Mouse (Mus musculus) embryonic facial prominence, embryonic 15.5 days (tissue): Measurements from ENCODE around the gene Acpp. TPM values are rescaled to one million over a fixed set of nuclear protein-coding genes. Genes with fewer than 3 reads are reported as not detected.

ENCODE experiments used
- ATAC-seq: fragments of 200-750 bp; cut with Nextera tagmentation; 2 replicates; pipeline ENCODE4 v1.8.0; 2017; ENCODE audit warnings: low read depth, moderate TSS enrichment; ENCODE audit not compliant: insufficient number of reproducible peaks, low FRiP score, low TSS enrichment
- H3K27ac ChIP-seq: fragments of 300-500 bp; sonication (generic); replicated peaks from 2 replicates; pipeline ENCODE4 v1.5.1; 2015; ENCODE audit warnings: mild to moderate bottlenecking, inconsistent platforms
- H3K27me3 ChIP-seq: fragments of 300-500 bp; sonication (generic); 2 replicates; pipeline ENCODE4 v1.6.1; 2015; ENCODE audit warnings: inconsistent platforms
- H3K36me3 ChIP-seq: fragments of 300-500 bp; sonication (generic); 2 replicates; pipeline ENCODE4 v1.6.1; 2015; ENCODE audit warnings: mild to moderate bottlenecking, inconsistent platforms
- H3K4me1 ChIP-seq: fragments of 300-500 bp; sonication (generic); 2 replicates; pipeline ENCODE4 v1.6.1; 2015; ENCODE audit warnings: inconsistent platforms
- H3K4me2 ChIP-seq: fragments of 300-500 bp; sonication (generic); replicated peaks from 2 replicates; pipeline ENCODE4 v1.6.1; 2015; ENCODE audit warnings: mild to moderate bottlenecking, inconsistent platforms
- H3K4me3 ChIP-seq: fragments of 300-500 bp; sonication (generic); replicated peaks from 2 replicates; pipeline ENCODE4 v1.5.1; 2015; ENCODE audit warnings: mild to moderate bottlenecking, inconsistent platforms
- H3K9ac ChIP-seq: fragments of 300-500 bp; sonication (generic); 2 replicates; pipeline ENCODE4 v1.6.1; 2015; ENCODE audit warnings: inconsistent platforms
- H3K9me3 ChIP-seq: fragments of 300-500 bp; sonication (generic); replicated peaks from 2 replicates; pipeline ENCODE4 v1.6.1; 2016; ENCODE audit warnings: inconsistent platforms
- WGBS: fragments of 180-500 bp; shearing (Covaris S2); methylation state at CpG from one replicate; pipeline ENCODE4 v1.1.7; 2015; 5-methylcytosine and 5-hydroxymethylcytosine counted together
- polyA plus RNA-seq: library from polyadenylated mRNA; unstranded; fragments of >200 nt; fragmentation: Nextera tagmentation; extraction: Ambion mirVana; gene quantifications from 2 replicates; pipeline ENCODE4 v1.2.1, GENCODE M21; 2015

Gene Acpp
- polyA plus RNA-seq, 1 experiment from 2014 or later, result 4.3 TPM

DNA sequence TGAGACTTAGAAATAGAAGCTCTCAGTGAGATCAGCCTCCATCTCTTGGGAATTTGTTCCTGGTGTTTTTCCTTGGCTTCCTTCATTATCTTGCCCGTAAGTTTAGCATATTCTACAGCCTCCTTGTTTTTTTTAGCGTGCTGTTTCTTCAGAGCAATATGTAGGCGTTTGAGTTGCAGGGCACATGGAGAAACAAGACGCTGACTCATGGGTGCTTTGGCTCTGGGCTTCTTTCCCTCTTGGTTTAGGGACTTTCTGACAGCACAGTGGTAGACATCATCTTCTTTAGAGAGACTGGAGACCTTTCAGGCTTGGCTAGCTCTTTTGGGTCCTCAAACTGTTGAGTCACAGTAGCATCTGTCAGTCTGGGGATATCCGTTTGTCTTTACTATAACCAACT is 6.6 kb upstream of the Acpp start:
- Histone ChIP-seq H3K27ac (no peak overlapping the region), H3K4me1 (no peaks in the 10 kb centered on the region), H3K36me3 (no peaks in the 10 kb centered on the region), H3K4me3 (no peak overlapping the region), H3K9me3 (no peaks in the 10 kb centered on the region), H3K4me2 (no peak overlapping the region), H3K27me3 (no peaks in the 10 kb centered on the region), H3K9ac (no peak overlapping the region)
- ATAC-seq, result no peak
- 86% methylated on average over 5 of the region's 5 CpGs for WGBS

DNA sequence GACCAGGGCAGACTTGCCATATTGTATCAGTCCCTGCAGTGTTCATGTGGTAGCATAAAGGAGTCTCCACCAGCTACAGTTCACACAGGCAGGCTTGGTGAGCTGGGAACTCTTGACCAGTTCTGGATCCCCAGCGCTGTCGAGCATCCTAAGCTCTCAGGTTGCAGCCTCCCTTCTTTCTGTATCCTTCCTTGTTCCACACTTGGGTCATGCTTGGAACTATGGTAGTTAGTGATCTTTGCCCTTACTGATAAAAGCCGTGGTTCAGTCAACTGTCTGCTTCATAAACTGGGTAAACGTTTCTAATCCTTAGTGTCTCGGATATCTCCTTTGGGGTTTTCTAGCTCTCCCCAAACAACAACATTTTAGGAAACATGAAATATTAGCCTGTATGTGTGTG is 1.9 kb upstream of the Acpp start:
- H3K9ac ChIP-seq, result no peak overlapping the region
- H3K27ac ChIP-seq, result no peak overlapping the region
- 72% methylated on average over 5 of the region's 5 CpGs for WGBS
- H3K36me3 ChIP-seq, result no peaks in the 10 kb centered on the region
- H3K4me2 ChIP-seq, result no peak overlapping the region
- H3K4me3 ChIP-seq, result no peak overlapping the region
- peaks cover 12% of the 10 kb centered on the region for H3K4me1 ChIP-seq
- ATAC-seq, result no peak
- no peaks in the 10 kb centered on the region for H3K9me3 ChIP-seq
- H3K27me3 ChIP-seq, result no peaks in the 10 kb centered on the region

DNA sequence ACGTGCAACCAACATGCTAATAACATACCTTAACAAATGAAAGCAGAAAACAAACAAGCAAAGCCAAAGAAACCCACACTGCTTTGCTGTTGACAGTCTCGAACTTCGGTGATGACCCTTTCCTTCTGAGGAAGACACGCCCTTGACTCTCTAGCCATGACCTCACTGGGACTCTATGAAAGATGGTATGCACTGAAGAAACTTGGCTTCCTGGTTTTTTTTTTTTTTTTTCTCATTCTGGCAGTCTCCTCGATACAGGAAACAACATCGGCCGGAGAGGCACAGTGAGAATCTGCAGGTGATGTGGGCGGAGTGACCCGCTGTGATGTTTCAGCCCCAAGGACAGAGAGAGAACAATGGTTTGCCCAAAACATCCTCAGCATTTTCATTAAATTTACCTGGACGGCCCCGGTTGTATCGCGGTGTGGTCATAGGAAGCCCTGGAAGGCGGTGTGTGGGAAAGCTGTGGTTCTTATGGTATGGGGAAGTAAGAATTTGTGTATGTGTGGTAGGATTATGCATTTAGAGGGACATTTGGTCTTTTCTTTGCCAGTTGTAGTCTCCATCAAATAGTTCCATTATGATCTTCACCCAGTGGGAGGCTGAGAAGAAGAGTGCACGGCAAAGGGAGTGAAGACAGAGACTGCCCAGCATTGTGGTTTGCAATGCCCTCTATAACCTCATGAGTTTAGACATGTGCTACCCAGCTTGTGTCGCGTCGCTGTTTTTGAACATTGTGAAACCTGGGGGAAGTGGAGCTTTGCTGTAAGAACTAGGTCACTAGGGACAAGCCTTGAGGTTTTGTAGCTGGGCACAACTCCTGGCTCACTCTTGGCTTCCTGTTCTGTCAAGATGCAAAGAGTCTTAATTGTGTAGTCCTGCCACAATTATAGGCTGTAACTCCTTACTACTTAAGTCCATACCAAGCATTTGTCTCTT is 1.2 kb upstream of the Acpp start:
- WGBS, result 75% methylated on average over 18 of the region's 18 CpGs

DNA sequence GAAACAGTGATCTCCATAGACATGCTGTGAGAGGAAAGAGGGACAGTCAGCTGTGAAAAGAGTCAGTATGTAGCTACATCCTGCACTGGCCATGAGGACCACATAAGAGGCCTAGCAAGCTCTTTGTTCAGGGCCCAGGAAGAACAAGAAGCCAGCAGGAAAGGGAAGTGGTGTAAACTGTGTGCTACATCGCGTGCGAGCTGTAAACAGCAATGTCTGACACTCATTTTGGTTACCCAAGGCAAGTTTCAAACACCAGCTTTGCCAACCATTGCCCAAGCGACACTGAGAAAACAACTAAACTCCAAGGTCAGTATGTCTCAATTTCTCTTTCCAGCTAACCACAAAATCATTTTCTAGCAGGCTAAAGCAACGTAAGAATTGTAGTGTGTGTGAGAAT is 6.2 kb downstream of the Acpp start:
- H3K27ac ChIP-seq, result no peak overlapping the region
- H3K36me3 ChIP-seq, result no peaks in the 10 kb centered on the region
- H3K4me1 ChIP-seq, result no peaks in the 10 kb centered on the region
- no peaks in the 10 kb centered on the region for H3K27me3 ChIP-seq
- H3K9ac ChIP-seq, result no peak overlapping the region
- no peaks in the 10 kb centered on the region for H3K9me3 ChIP-seq
- H3K4me3 ChIP-seq, result no peak overlapping the region
- 82% methylated on average over 5 of the region's 5 CpGs for WGBS
- ATAC-seq, result no peak
- H3K4me2 ChIP-seq, result no peak overlapping the region

More for the DNA sequence above, 1.2 kb upstream of the Acpp start:
- peaks cover 12% of the 10 kb centered on the region for H3K4me1 ChIP-seq
- no peak overlapping the region for H3K4me3 ChIP-seq
- ATAC-seq, result no peak
- H3K27ac ChIP-seq, result peak overlapping the region; percentile 80; the same call in 1 of the 2 replicates
- no peak overlapping the region for H3K9ac ChIP-seq
- no peaks in the 10 kb centered on the region for H3K36me3 ChIP-seq
- no peaks in the 10 kb centered on the region for H3K27me3 ChIP-seq
- H3K4me2 ChIP-seq, result no peak overlapping the region
- H3K9me3 ChIP-seq, result no peaks in the 10 kb centered on the region

DNA sequence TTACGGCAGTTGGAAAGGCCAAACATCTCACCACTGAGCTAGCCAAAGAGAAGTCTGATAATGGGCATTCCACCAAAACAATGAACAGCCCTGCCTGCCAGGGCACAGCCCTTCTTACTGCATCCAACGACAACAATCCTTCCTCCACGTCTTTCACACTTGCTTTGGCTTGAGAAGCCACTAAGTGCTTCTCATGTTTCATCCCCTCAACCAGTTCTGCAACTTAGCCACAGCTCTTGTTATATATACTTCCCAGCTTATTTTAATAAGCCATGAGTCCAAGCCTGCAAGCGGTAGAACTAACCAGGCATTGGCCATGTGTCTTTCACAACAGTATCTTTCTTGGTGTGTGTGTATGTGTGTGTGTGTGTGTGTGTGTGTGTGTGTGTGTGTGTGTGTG is 8.9 kb downstream of the Acpp start:
- Histone ChIP-seq H3K9me3 (no peaks in the 10 kb centered on the region), H3K4me2 (no peak overlapping the region), H3K9ac (no peak overlapping the region), H3K4me1 (no peaks in the 10 kb centered on the region), H3K27me3 (no peaks in the 10 kb centered on the region), H3K27ac (peak overlapping the region; percentile 17; the same call in 1 of the 2 replicates), H3K36me3 (no peaks in the 10 kb centered on the region), H3K4me3 (no peak overlapping the region)
- ATAC-seq, result peak; percentile 34; the same call in 1 of the 2 replicates
- WGBS, result 45% methylated on average over 4 of the region's 4 CpGs

DNA sequence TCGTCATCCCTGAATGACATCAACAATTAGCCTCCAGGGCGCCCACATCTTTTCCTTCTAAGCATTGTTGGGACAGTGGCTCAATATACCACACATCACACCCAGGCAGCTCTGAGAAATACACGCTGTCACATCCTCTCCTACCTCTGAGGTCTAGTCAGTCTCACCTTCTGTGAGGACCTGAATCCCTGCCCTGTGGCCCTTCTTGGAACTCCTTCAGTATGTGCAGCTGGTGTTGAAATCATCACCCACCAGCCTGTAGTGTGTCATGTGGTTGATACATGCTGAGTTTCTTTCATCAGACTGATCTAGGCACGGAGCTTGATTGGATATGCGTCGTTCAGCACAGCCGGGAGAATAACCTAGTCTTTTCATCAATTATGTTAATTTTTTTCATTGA is 16.0 kb downstream of the Acpp start:
- 57% methylated on average over 7 of the region's 7 CpGs for WGBS
- H3K36me3 ChIP-seq, result no peaks in the 10 kb centered on the region

DNA sequence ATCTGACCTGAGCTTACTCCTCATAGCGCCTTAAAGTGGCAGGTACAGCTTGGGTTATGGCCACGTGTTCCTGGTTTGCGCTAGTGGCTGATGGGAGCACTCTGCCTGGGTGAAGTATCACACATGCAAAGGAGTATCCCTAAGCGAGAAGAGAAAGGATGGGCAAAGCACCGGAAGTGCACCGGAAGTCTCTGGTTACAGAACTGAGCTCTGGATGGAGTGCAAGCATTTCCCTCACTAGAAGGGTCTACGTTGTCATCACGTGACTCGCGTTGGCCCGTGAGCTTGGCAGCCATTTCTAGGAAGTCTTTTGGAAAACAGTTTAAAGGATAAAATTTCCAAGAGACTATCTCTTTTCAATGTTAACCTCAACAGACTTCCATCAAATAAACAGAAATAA is 21.2 kb downstream of the Acpp start:
- no peaks in the 10 kb centered on the region for H3K27me3 ChIP-seq
- H3K4me3 ChIP-seq, result no peak overlapping the region
- no peak overlapping the region for H3K9ac ChIP-seq
- no peak overlapping the region for H3K27ac ChIP-seq
- H3K4me1 ChIP-seq, result no peaks in the 10 kb centered on the region
- H3K4me2 ChIP-seq, result no peak overlapping the region
- WGBS, result 88% methylated on average over 11 of the region's 11 CpGs
- ATAC-seq, result no peak
- H3K36me3 ChIP-seq, result no peaks in the 10 kb centered on the region
- H3K9me3 ChIP-seq, result no peaks in the 10 kb centered on the region

More for the DNA sequence above, 16.0 kb downstream of the Acpp start:
- no peak overlapping the region for H3K4me2 ChIP-seq
- H3K4me3 ChIP-seq, result no peak overlapping the region
- H3K9ac ChIP-seq, result no peak overlapping the region
- ATAC-seq, result no peak
- H3K27ac ChIP-seq, result no peak overlapping the region
- no peaks in the 10 kb centered on the region for H3K4me1 ChIP-seq
- no peaks in the 10 kb centered on the region for H3K9me3 ChIP-seq
- no peaks in the 10 kb centered on the region for H3K27me3 ChIP-seq

DNA sequence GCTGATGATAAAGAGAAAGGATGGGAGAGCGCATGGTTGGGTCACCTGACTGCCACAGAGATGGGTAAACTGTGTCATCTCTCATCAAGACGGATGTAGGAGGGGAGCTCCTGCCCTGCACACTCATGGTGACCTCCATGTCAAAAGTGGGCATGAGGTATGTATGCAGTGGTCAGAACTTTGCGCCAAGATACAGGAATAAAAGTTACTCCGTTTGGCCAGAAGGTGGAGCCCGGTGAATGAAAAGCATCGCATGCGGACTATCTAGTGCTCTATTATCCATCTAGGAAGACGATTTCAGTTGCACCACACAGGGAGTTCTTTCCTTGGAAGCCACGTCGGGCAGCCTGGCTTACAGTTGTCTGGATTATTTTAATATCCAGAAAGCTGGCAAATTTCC is 22.0 kb downstream of the Acpp start:
- H3K4me2 ChIP-seq, result no peak overlapping the region
- H3K27me3 ChIP-seq, result no peaks in the 10 kb centered on the region
- no peak overlapping the region for H3K9ac ChIP-seq
- H3K4me3 ChIP-seq, result no peak overlapping the region
- H3K9me3 ChIP-seq, result no peaks in the 10 kb centered on the region
- 9% methylated on average over 10 of the region's 10 CpGs for WGBS
- no peak for ATAC-seq
- H3K4me1 ChIP-seq, result no peaks in the 10 kb centered on the region
- no peaks in the 10 kb centered on the region for H3K36me3 ChIP-seq
- H3K27ac ChIP-seq, result no peak overlapping the region

DNA sequence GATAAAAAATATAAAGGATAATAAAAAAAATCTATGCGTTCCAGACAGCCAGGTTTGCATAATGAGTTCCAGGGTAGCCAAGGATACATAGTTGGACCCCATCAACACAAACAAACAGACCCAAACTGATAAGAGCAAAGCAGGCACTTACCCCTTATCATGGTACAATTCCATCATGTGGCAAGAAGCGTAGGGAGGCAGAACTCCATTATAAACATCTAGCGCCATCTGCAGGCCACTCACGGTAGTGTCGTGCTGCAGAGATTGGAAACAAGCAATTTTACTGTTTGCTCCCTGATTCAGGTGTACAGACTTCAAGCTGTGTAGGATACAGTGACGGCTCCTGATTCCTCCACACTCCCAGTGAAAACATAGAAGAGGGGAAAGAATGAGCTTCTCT is 30.8 kb downstream of the Acpp start:
- 18% methylated on average over 6 of the region's 6 CpGs for WGBS
- no peak for ATAC-seq

DNA sequence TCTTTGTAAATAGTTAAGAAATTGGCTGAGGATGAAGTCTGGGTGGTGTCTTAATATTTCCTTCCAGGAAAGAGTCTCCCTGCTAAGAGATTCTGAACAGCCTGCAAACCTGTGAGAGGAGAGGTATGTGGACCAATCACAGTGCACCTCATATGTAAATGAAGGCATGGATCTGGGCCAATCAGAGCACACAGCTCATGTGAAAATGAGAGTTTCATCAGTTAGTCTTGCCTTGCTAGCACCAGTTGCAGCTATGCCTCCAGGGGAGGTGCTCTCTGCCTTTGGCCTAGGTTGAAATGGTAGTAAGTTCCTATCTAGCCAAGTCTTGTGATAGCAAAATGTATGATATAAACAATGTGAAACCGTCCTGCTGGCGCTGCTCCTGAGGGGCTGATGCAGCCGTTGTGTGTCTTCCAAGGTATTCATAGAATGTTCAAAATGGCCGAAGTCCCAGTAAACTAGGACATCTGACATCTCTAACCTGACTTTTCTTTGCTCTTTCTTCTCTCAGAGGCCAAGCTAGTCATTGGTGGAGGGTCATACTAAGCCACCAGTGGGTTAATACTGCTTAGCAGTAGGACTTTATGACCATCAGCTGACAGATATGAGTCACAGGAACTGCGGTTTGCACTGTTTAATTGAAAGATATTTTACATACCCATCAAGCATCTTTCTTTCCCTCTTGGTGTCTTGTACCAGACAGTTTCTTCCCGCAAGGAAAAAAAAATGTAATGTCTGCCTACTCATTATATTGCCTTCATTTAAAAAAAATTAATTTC is 32.0 kb downstream of the Acpp start:
- WGBS, result 89% methylated on average over 6 of the region's 6 CpGs
- H3K4me3 ChIP-seq, result no peak overlapping the region
- no peaks in the 10 kb centered on the region for H3K36me3 ChIP-seq
- H3K4me1 ChIP-seq, result no peaks in the 10 kb centered on the region
- no peak overlapping the region for H3K9ac ChIP-seq
- H3K27ac ChIP-seq, result no peak overlapping the region
- ATAC-seq, result no peak
- H3K4me2 ChIP-seq, result no peak overlapping the region
- H3K27me3 ChIP-seq, result no peaks in the 10 kb centered on the region
- no peaks in the 10 kb centered on the region for H3K9me3 ChIP-seq

More for the DNA sequence above, 30.8 kb downstream of the Acpp start:
- no peak overlapping the region for H3K27ac ChIP-seq
- no peaks in the 10 kb centered on the region for H3K27me3 ChIP-seq
- H3K9ac ChIP-seq, result no peak overlapping the region
- no peaks in the 10 kb centered on the region for H3K9me3 ChIP-seq
- H3K4me3 ChIP-seq, result no peak overlapping the region
- H3K4me1 ChIP-seq, result no peaks in the 10 kb centered on the region
- H3K36me3 ChIP-seq, result no peaks in the 10 kb centered on the region
- H3K4me2 ChIP-seq, result no peak overlapping the region

DNA sequence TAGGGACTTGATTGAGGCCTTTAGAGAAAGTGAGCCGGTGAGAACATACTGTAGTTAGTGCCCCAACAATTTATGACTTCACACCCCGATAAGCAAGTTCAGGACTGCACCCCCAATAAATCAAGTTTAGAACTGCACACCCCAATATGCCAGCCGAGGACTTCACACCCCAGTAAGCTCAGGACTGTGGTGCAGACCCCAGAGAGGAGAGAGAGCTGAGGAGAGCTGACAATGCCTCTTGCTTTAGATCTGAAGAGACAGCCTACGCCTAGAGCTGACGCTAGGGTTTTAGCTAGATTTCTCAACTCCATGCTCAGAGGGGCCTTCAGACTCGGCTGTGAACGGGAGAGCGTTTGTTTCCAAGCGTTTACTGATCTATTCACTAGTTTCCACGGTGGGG is 32.7 kb downstream of the Acpp start:
- WGBS, result 78% methylated on average over 10 of the region's 10 CpGs

More for the DNA sequence above, 32.7 kb downstream of the Acpp start:
- Histone ChIP-seq H3K4me3 (no peak overlapping the region), H3K4me1 (no peaks in the 10 kb centered on the region), H3K36me3 (no peaks in the 10 kb centered on the region), H3K9me3 (no peaks in the 10 kb centered on the region), H3K4me2 (no peak overlapping the region), H3K27me3 (no peaks in the 10 kb centered on the region), H3K9ac (no peak overlapping the region), H3K27ac (no peak overlapping the region)
- no peak for ATAC-seq
